Comparison of ENCODE assay signal across 28 mouse cellular contexts in the genomic region with DNA sequence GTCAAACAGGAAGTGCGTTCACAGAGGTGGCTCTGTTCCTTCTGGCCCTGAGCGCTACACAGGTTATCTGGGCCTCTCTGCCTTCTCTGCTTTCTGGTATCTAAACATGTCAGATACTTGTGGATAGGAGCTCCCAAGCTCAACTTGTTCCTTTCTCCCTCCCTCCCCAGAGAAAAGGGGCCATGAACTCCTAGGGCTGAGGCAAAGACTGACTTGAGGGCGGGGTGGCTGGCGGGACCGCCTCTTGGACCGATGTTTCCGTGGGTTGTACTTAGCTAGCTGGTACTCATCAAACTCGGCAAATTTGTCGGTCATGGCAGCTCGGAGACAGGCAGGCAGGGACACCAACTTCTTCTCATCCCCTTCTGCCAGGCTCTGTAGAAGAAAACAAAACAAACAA. TPM values are rescaled to one million over a fixed set of nuclear protein-coding genes. Genes with fewer than 3 reads are reported as not detected.
DNase-seq lines count a peak whose midpoint lies in the region; ATAC-seq and TF ChIP-seq lines count a peak whose summit lies in the region.
"Had no signal": no experiment of that assay in that cellular context is flagged by ENCODE, and none has a peak within 500 bp of the region (broad histone marks: within the 10 kb centered on the region; RNA-seq: fewer than 3 reads in every experiment).

No protein-coding gene starts in this region.

- intact Hi-C loops in heart, adult 2 months (cut with DNase I): no loop called here

- no peaks in the 10 kb centered on the region for H3K79me2 ChIP-seq in heart, adult 2 months (replicated peaks; ENCODE audit: control insufficient read depth, insufficient read depth, low read length)

- no peak overlapping the region for H3K9ac ChIP-seq in heart, adult 2 months (ENCODE audit: low read depth, low read length)
- no peak overlapping the region for H3K9ac ChIP-seq in liver, embryonic 12.5 days

- no peak for TF ChIP-seq POLR2A in heart, adult 2 months (IDR thresholded peaks at IDR 0.05; ENCODE audit: insufficient read depth, low read depth, low read length)

- H3K4me2 ChIP-seq in liver, embryonic 12.5 days: no peak overlapping the region

- WGBS in heart, embryonic 10.5 days: 76% methylated on average over 10 of the region's 10 CpGs
- whole genome bisulfite sequencing in heart, adult 2 months: 79% methylated on average over 10 of the region's 10 CpGs
- WGBS in liver, embryonic 12.5 days (ENCODE audit: insufficient replicate concordance): 72% methylated on average over 10 of the region's 10 CpGs

- no peak for ATAC-seq in liver, embryonic 12.5 days
- ATAC-seq: activated CD4-positive, CD25-positive, alpha-beta regulatory T cell, adult 4 months; CD4-positive, CD25-positive, alpha-beta regulatory T cell, adult 4 months; Patski had no signal

- no peak for TF ChIP-seq EP300 in heart, adult 2 months (IDR thresholded peaks at IDR 0.05; ENCODE audit: insufficient read depth, low read depth, low read length)

- TF ChIP-seq CTCF in heart, adult 2 months (IDR thresholded peaks at IDR 0.05): no peak
- TF ChIP-seq CTCF in layer of hippocampus, adult 2 months (conservative IDR thresholded peaks at IDR 0.05): no peak

- H3K27ac ChIP-seq in heart, embryonic 10.5 days: no peak overlapping the region
- no peak overlapping the region for H3K27ac ChIP-seq in heart, adult 2 months
- no peak overlapping the region for H3K27ac ChIP-seq in layer of hippocampus, adult 2 months
- H3K27ac ChIP-seq in liver, embryonic 12.5 days: no peak overlapping the region

- peak; percentile 91 for DNase-seq in heart, adult 11 months
- DNase-seq in heart, adult 8-10 months (ENCODE audit: low spot score): no peak
- DNase-seq in heart, embryonic 10.5 days (ENCODE audit: low spot score): peak; percentile 67
- DNase-seq in heart, adult 2 months: no peak
- DNase-seq in R1 (ENCODE audit: low read depth, low spot score) (peak; percentile 26), ZHBTc4 (ENCODE audit: low read depth, low spot score) (peak; percentile 31)
- no peak for DNase-seq in layer of hippocampus, adult 2 months (ENCODE audit: low spot score in 2 of 2)
- DNase-seq: adrenal gland, adult 2 months; adrenal gland, adult 8-10 months; adrenal gland, postnatal 10 days; adrenal gland, postnatal 14 days; adrenal gland, postnatal 25 days; adrenal gland, postnatal 36 days; B cell, adult 2 months; cerebellum, adult 11 months; cerebellum, adult 11-12 months; cerebellum, adult 18-20 months; cerebellum, adult 2 months had no signal

- no peaks in the 10 kb centered on the region for H3K27me3 ChIP-seq in heart, embryonic 10.5 days (ENCODE audit: insufficient read depth, poor library complexity, severe bottlenecking)
- H3K27me3 ChIP-seq in heart, adult 2 months (ENCODE audit: control insufficient read depth, insufficient read depth, low read length): no peaks in the 10 kb centered on the region
- H3K27me3 ChIP-seq in liver, embryonic 12.5 days (replicated peaks): no peaks in the 10 kb centered on the region
- H3K27me3 ChIP-seq: CH12.LX, Patski had no signal

- no peaks in the 10 kb centered on the region for H3K9me3 ChIP-seq in heart, embryonic 10.5 days
- H3K9me3 ChIP-seq in liver, embryonic 12.5 days (replicated peaks): no peaks in the 10 kb centered on the region
- H3K9me3 ChIP-seq: G1E had no signal

- no peak overlapping the region for H3K4me3 ChIP-seq in heart, embryonic 10.5 days
- H3K4me3 ChIP-seq in heart, adult 2 months: no peak overlapping the region
- H3K4me3 ChIP-seq in layer of hippocampus, adult 2 months: no peak overlapping the region
- H3K4me3 ChIP-seq in liver, embryonic 12.5 days: no peak overlapping the region

- no peaks in the 10 kb centered on the region for H3K4me1 ChIP-seq in heart, embryonic 10.5 days
- no peaks in the 10 kb centered on the region for H3K4me1 ChIP-seq in heart, adult 2 months (ENCODE audit: control insufficient read depth, insufficient read depth, low read length)
- H3K4me1 ChIP-seq in liver, embryonic 12.5 days: 0 out of 2 replicates have a peak, but pooled peaks cover 3% of the 10 kb centered on the region

- peaks cover 41% of the 10 kb centered on the region for H3K36me3 ChIP-seq in heart, embryonic 10.5 days
- H3K36me3 ChIP-seq in heart, adult 2 months (ENCODE audit: control insufficient read depth, insufficient read depth, low read length): peaks cover 2% of the 10 kb centered on the region
- peaks cover 13% of the 10 kb centered on the region; the same call in 1 of the 2 replicates for H3K36me3 ChIP-seq in liver, embryonic 12.5 days

RNA-seq across cellular contexts. Expression of a gene that starts 7.7 kb away (rescaled TPM):
- 10 to 100 TPM in 2 of 4 experiments, 1 to 10 TPM in 2; 8.0 to 12.1 (median 10.0) TPM for total RNA-seq in heart, adult 8-10 months (2022)
- polyA plus RNA-seq in heart, embryonic 10.5 days (2016; fragmentation: Nextera tagmentation; extraction: Ambion mirVana): 4.6 and 6.2 TPM in 2 replicates
- 10 to 100 TPM; 10.1 to 12.2 TPM for total RNA-seq in heart, adult 2 months (2021)
- 11.9 and 14.7 TPM in 2 replicates for polyA plus RNA-seq in heart, adult 2 months (2012; rRNA removed)
- total RNA-seq in layer of hippocampus, adult 2 months (2021): 1 to 10 TPM; 2.4 to 3.2 TPM
- 2.2 and 3.2 TPM in 2 replicates for polyA plus RNA-seq in liver, embryonic 12.5 days (2016; fragmentation: Nextera tagmentation; extraction: Ambion mirVana)

RNA-seq across cellular contexts. Expression of a gene that starts 34.7 kb away (rescaled TPM):
- 10 to 100 TPM; 13.4 to 33.6 (median 21.6) TPM for total RNA-seq in heart, adult 8-10 months (2022)
- 0.19 TPM in 1 of 2 replicates, not detected in the other for polyA plus RNA-seq in heart, embryonic 10.5 days (2016; fragmentation: Nextera tagmentation; extraction: Ambion mirVana)
- 10 to 100 TPM; 22.3 to 25.8 TPM for total RNA-seq in heart, adult 2 months (2021)
- 14.4 and 26.7 TPM in 2 replicates for polyA plus RNA-seq in heart, adult 2 months (2012; rRNA removed)
- total RNA-seq in layer of hippocampus, adult 2 months (2021): 1 to 10 TPM; 5.4 to 5.9 TPM
- polyA plus RNA-seq in liver, embryonic 12.5 days (2016; fragmentation: Nextera tagmentation; extraction: Ambion mirVana): 0.13 and 0.28 TPM in 2 replicates
- total RNA-seq: CH12.LX, MEL had no signal
- polyA plus RNA-seq: G1E had no signal

RNA-seq across cellular contexts. Expression of a gene that starts 55.0 kb away (rescaled TPM):
- total RNA-seq in heart, adult 8-10 months (2022): 10 to 100 TPM; 11.6 to 16.2 (median 13.0) TPM
- polyA plus RNA-seq in heart, embryonic 10.5 days (2016; fragmentation: Nextera tagmentation; extraction: Ambion mirVana): 46.1 and 50.0 TPM in 2 replicates
- 10 to 100 TPM; 14.7 to 15.6 TPM for total RNA-seq in heart, adult 2 months (2021)
- polyA plus RNA-seq in heart, adult 2 months (2012; rRNA removed): 12.5 and 23.2 TPM in 2 replicates
- total RNA-seq in layer of hippocampus, adult 2 months (2021): 10 to 100 TPM; 27.5 to 31.9 TPM
- polyA plus RNA-seq in liver, embryonic 12.5 days (2016; fragmentation: Nextera tagmentation; extraction: Ambion mirVana): 44.8 and 45.8 TPM in 2 replicates

RNA-seq across cellular contexts. Expression of a gene that starts 55.1 kb away (rescaled TPM):
- total RNA-seq in heart, adult 8-10 months (2022): under 1 TPM in 1 of 4 experiments, not detected in 3; 0.47 TPM
- not detected in 2 replicates for polyA plus RNA-seq in heart, embryonic 10.5 days (2016; fragmentation: Nextera tagmentation; extraction: Ambion mirVana)
- total RNA-seq in heart, adult 2 months (2021): not detected
- polyA plus RNA-seq in heart, adult 2 months (2012; rRNA removed): not detected in 2 replicates
- total RNA-seq in layer of hippocampus, adult 2 months (2021): not detected
- not detected in 2 replicates for polyA plus RNA-seq in liver, embryonic 12.5 days (2016; fragmentation: Nextera tagmentation; extraction: Ambion mirVana)
- total RNA-seq: adrenal gland, adult 18-20 months; adrenal gland, adult 2 months; adrenal gland, postnatal 14 days; adrenal gland, postnatal 25 days; adrenal gland, postnatal 36 days; adrenal gland, postnatal 4 days had no signal
- polyA plus RNA-seq: activated CD4-positive, CD25-positive, alpha-beta regulatory T cell, adult 4 months; adrenal gland, adult 2 months; brain, embryonic 14.5 days; CD4-positive, CD25-positive, alpha-beta regulatory T cell, adult 4 months; cerebellum, adult 2 months had no signal

Comparison
In these comparisons a context has a peak if more than half of its experiments do, and no peak if none do; other contexts are left out.
1. DNase-seq: peak in heart, adult 11 months (single experiment), heart, embryonic 10.5 days (single experiment), R1 (single experiment) and ZHBTc4 (single experiment); none in heart, adult 8-10 months (single experiment), heart, adult 2 months (0 of 2) and layer of hippocampus, adult 2 months (0 of 2).